ENCODE assay signal across 51 mouse cellular contexts in the genomic region with DNA sequence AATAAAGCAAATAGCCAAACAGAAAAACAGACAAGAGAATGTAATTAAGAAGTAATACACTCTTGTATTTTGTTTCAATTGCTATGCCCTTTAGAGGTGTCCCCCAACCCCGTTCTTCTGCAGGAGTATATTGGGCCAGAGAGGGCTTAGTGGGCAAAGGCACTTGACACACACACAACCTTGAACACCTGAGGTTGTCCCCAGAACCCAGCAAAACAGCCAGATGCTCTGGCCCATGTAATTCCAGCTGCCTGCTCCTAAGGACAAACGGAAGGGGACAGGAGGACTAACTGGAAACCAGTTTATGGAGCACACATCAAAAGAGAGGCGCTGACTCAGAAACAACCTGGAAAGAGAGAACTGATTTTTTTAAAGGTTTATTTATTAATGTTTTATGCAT. TPM values are rescaled to one million over a fixed set of nuclear protein-coding genes. Genes with fewer than 3 reads are reported as not detected.
"Had no signal": no experiment of that assay in that cellular context is flagged by ENCODE, and none has a peak within 500 bp of the region (broad histone marks: within the 10 kb centered on the region; RNA-seq: fewer than 3 reads in every experiment).

No protein-coding gene starts in this region.

- DNase-seq: heart, postnatal 10 days; heart, postnatal 14 days; heart, postnatal 36 days; heart, postnatal 4 days; kidney, adult 11 months; kidney, adult 18-20 months; kidney, adult 2 months; kidney, adult 8-10 months; kidney, adult 9 months; kidney, postnatal 10 days; kidney, postnatal 14 days; kidney, postnatal 25 days; kidney, postnatal 36 days; kidney, postnatal 4 days; layer of hippocampus, adult 9-11 months; layer of hippocampus, postnatal 36 days had no signal

- H3K9ac ChIP-seq: heart, embryonic 12.5 days; heart, embryonic 13.5 days; heart, embryonic 15.5 days; hindbrain, embryonic 12.5 days; hindbrain, embryonic 13.5 days; hindbrain, embryonic 14.5 days; hindbrain, embryonic 15.5 days; intestine, embryonic 15.5 days; kidney, embryonic 15.5 days had no signal

- H3K27me3 ChIP-seq: hindbrain, embryonic 15.5 days; intestine, embryonic 15.5 days had no signal

- H3K4me3 ChIP-seq: heart, embryonic 10.5 days; heart, embryonic 12.5 days; heart, embryonic 13.5 days; heart, embryonic 15.5 days; hindbrain, embryonic 10.5 days; hindbrain, embryonic 12.5 days; hindbrain, embryonic 13.5 days; hindbrain, embryonic 15.5 days; intestine, embryonic 15.5 days; kidney, embryonic 15.5 days; layer of hippocampus, adult 2 months; left cerebral cortex, adult 2 months had no signal

- H3K9me3 ChIP-seq: heart, embryonic 10.5 days; heart, embryonic 13.5 days; heart, embryonic 15.5 days; hindbrain, embryonic 10.5 days; hindbrain, embryonic 12.5 days; hindbrain, embryonic 13.5 days; hindbrain, embryonic 15.5 days; intestine, embryonic 15.5 days; kidney, embryonic 15.5 days had no signal

- H3K4me1 ChIP-seq: heart, embryonic 10.5 days; heart, embryonic 12.5 days; heart, embryonic 15.5 days; hindbrain, embryonic 10.5 days; hindbrain, embryonic 12.5 days; hindbrain, embryonic 15.5 days; intestine, embryonic 15.5 days; kidney, embryonic 15.5 days had no signal

- H3K4me2 ChIP-seq: heart, embryonic 11.5 days; heart, embryonic 12.5 days; heart, embryonic 13.5 days; heart, embryonic 15.5 days; hindbrain, embryonic 12.5 days; hindbrain, embryonic 13.5 days; hindbrain, embryonic 14.5 days; hindbrain, embryonic 15.5 days; intestine, embryonic 15.5 days; kidney, embryonic 15.5 days had no signal

- H3K27ac ChIP-seq: heart, embryonic 10.5 days; heart, embryonic 13.5 days; heart, embryonic 15.5 days; hindbrain, embryonic 10.5 days; hindbrain, embryonic 12.5 days; hindbrain, embryonic 13.5 days; hindbrain, embryonic 14.5 days; hindbrain, embryonic 15.5 days; hindbrain, postnatal 0 days; intestine, embryonic 15.5 days; kidney, embryonic 15.5 days; kidney, postnatal 0 days; layer of hippocampus, adult 2 months; left cerebral cortex, adult 2 months had no signal

- ATAC-seq: hindbrain, embryonic 16.5 days; hindbrain, postnatal 0 days; inflammation-experienced regulatory T-cells, adult 6 months; intestine, embryonic 15.5 days; intestine, embryonic 16.5 days; intestine, postnatal 0 days had no signal

- H3K36me3 ChIP-seq: heart, embryonic 10.5 days; heart, embryonic 12.5 days; heart, embryonic 13.5 days; heart, embryonic 15.5 days; hindbrain, embryonic 10.5 days; hindbrain, embryonic 12.5 days; hindbrain, embryonic 13.5 days; hindbrain, embryonic 15.5 days; intestine, embryonic 15.5 days; kidney, embryonic 15.5 days had no signal

RNA-seq across cellular contexts. Expression of a gene that starts 47.2 kb away (rescaled TPM):
- total RNA-seq: heart, postnatal 10 days; heart, postnatal 14 days; heart, postnatal 36 days; heart, postnatal 4 days; hematopoietic stem cell, adult 5-6 weeks; hindbrain, postnatal 0 days; layer of hippocampus, adult 18-20 months; layer of hippocampus, adult 2 months; layer of hippocampus, adult 8-10 months; layer of hippocampus, postnatal 10 days; layer of hippocampus, postnatal 14 days; layer of hippocampus, postnatal 25 days; layer of hippocampus, postnatal 36 days; left cerebral cortex, adult 18-20 months; left cerebral cortex, adult 2 months had no signal
- polyA plus RNA-seq: heart, embryonic 10.5 days; heart, embryonic 11.5 days; heart, embryonic 12.5 days; heart, embryonic 13.5 days; heart, embryonic 14.5 days; heart, embryonic 15.5 days; heart, embryonic 16.5 days; heart, postnatal 0 days; hindbrain, embryonic 10.5 days; hindbrain, embryonic 11.5 days; hindbrain, embryonic 12.5 days; hindbrain, embryonic 13.5 days; hindbrain, embryonic 14.5 days; hindbrain, embryonic 15.5 days; hindbrain, embryonic 16.5 days; hindbrain, postnatal 0 days; inflammation-experienced regulatory T-cells, adult 6 months; intestine, embryonic 14.5 days; intestine, embryonic 15.5 days; intestine, embryonic 16.5 days; intestine, postnatal 0 days; kidney, adult 2 months; kidney, embryonic 14.5 days; kidney, embryonic 15.5 days; kidney, embryonic 16.5 days; kidney, postnatal 0 days; large intestine, adult 2 months had no signal
